Mouse (Mus musculus) kidney, adult 11 months (tissue): Measurements from ENCODE around the gene Fkbp10.
A peak's percentile ranks its signal among the peaks of the same experiment; 100 is the strongest.

Experiments
- DNase-seq: peaks from one replicate; pipeline ENCODE4 v3.0.0; 2022

Gene Fkbp10

GRCm38 (mm10) chr11:100394353-100395074, 21.0 kb upstream of the Fkbp10 start:
- DNase-seq, result peak; percentile 48

GRCm38 (mm10) chr11:100395200-100395599, 20.3 kb upstream of the Fkbp10 start:
- DNase-seq, result peak; percentile 96

- peak; percentile 79 for DNase-seq
These were observed 19.5 kb upstream of the Fkbp10 start for GRCm38 (mm10) chr11:100395861-100396631.

- peak; percentile 78 for DNase-seq
These were observed 18.5 kb upstream of the Fkbp10 start for GRCm38 (mm10) chr11:100396886-100397599.

GRCm38 (mm10) chr11:100397600-100398389, 17.7 kb upstream of the Fkbp10 start, which contains the start of gene Jup:
TSS of gene Jup (minus strand) at chr11:100397763.
- peak; percentile 100 for DNase-seq

GRCm38 (mm10) chr11:100398517-100398916, 17.0 kb upstream of the Fkbp10 start:
- no peak for DNase-seq

GRCm38 (mm10) chr11:100399320-100399719, 16.2 kb upstream of the Fkbp10 start:
- no peak for DNase-seq

- DNase-seq, result no peak
These were observed 15.6 kb upstream of the Fkbp10 start for GRCm38 (mm10) chr11:100399727-100400538.

- DNase-seq, result no peak
These were observed 14.7 kb upstream of the Fkbp10 start for GRCm38 (mm10) chr11:100400842-100401241.

- no peak for DNase-seq
These were observed 13.3 kb upstream of the Fkbp10 start for GRCm38 (mm10) chr11:100402240-100402639.

GRCm38 (mm10) chr11:100402682-100403081, 12.8 kb upstream of the Fkbp10 start:
- no peak for DNase-seq

GRCm38 (mm10) chr11:100403445-100404134, 11.9 kb upstream of the Fkbp10 start:
- no peak for DNase-seq

GRCm38 (mm10) chr11:100404456-100405074, 10.9 kb upstream of the Fkbp10 start:
- no peak for DNase-seq

GRCm38 (mm10) chr11:100406273-100406672, 9.2 kb upstream of the Fkbp10 start:
- DNase-seq, result no peak

GRCm38 (mm10) chr11:100406995-100407705, 8.3 kb upstream of the Fkbp10 start:
- DNase-seq, result no peak

- DNase-seq, result peak; percentile 64
These were observed 7.2 kb upstream of the Fkbp10 start for GRCm38 (mm10) chr11:100408076-100408834.

- DNase-seq, result no peak
These were observed 6.5 kb upstream of the Fkbp10 start for GRCm38 (mm10) chr11:100408835-100409462.

- no peak for DNase-seq
These were observed 5.8 kb upstream of the Fkbp10 start for GRCm38 (mm10) chr11:100409686-100410085.

GRCm38 (mm10) chr11:100411736-100412135, 3.8 kb upstream of the Fkbp10 start:
- no peak for DNase-seq
